Mouse (Mus musculus) spleen, embryonic (tissue): ENCODE results near the gene Rtp4.

Source experiments
- CTCF ChIA-PET: fragments of 350-600 bp; sonication (Branson Sonifier 250); formaldehyde crosslinking; loops from one replicate; lab custom pipeline; 2022; lab: Charles Lee

Rtp4 gene

GRCm38 (mm10) chr16:23520235-23520871 lies at the start of gene Rtp4, which contains the start of gene Masp1:
TSS of gene Rtp4 (plus strand) at chr16:23520291.
TSS of gene Masp1 (minus strand) at chr16:23520815.
- CTCF ChIA-PET, result interaction anchor here (0.6 kb wide), 2 partner anchors 117 to 1712 kb away, joined by 3 read pairs; no protein-coding TSS in a partner anchor

- CTCF ChIA-PET, result no interaction called here
Observed at GRCm38 (mm10) chr16:23471551-23471950, 48.5 kb upstream of the Rtp4 start.

- CTCF ChIA-PET, result no interaction called here
Observed at GRCm38 (mm10) chr16:23472046-23472445, 48.0 kb upstream of the Rtp4 start.

GRCm38 (mm10) chr16:23475651-23476050 lies 44.4 kb upstream of the Rtp4 start:
- CTCF ChIA-PET, result no interaction called here

GRCm38 (mm10) chr16:23476598-23476997 lies 43.5 kb upstream of the Rtp4 start:
- CTCF ChIA-PET, result no interaction called here

GRCm38 (mm10) chr16:23479872-23480603 lies 40.1 kb upstream of the Rtp4 start:
- CTCF ChIA-PET, result no interaction called here

- CTCF ChIA-PET, result no interaction called here
Observed at GRCm38 (mm10) chr16:23482218-23482617, 37.9 kb upstream of the Rtp4 start.

- CTCF ChIA-PET, result no interaction called here
Observed at GRCm38 (mm10) chr16:23482846-23483245, 37.2 kb upstream of the Rtp4 start.

- CTCF ChIA-PET, result no interaction called here
Observed at GRCm38 (mm10) chr16:23483292-23483691, 36.8 kb upstream of the Rtp4 start.

GRCm38 (mm10) chr16:23492783-23493182 lies 27.3 kb upstream of the Rtp4 start:
- CTCF ChIA-PET, result no interaction called here

GRCm38 (mm10) chr16:23496245-23496924 lies 23.7 kb upstream of the Rtp4 start:
- CTCF ChIA-PET, result no interaction called here

- CTCF ChIA-PET, result no interaction called here
Observed at GRCm38 (mm10) chr16:23497440-23497839, 22.7 kb upstream of the Rtp4 start.

GRCm38 (mm10) chr16:23497881-23498280 lies 22.2 kb upstream of the Rtp4 start:
- CTCF ChIA-PET, result no interaction called here

- CTCF ChIA-PET, result no interaction called here
Observed at GRCm38 (mm10) chr16:23498691-23499131, 21.4 kb upstream of the Rtp4 start.

GRCm38 (mm10) chr16:23500558-23500957 lies 19.5 kb upstream of the Rtp4 start:
- CTCF ChIA-PET, result no interaction called here

- CTCF ChIA-PET, result no interaction called here
Observed at GRCm38 (mm10) chr16:23501288-23501687, 18.8 kb upstream of the Rtp4 start.

GRCm38 (mm10) chr16:23502478-23502877 lies 17.6 kb upstream of the Rtp4 start:
- CTCF ChIA-PET, result no interaction called here

- CTCF ChIA-PET, result interaction anchor here (0.9 kb wide), 1 partner anchor 12 kb away, joined by 3 read pairs; no protein-coding TSS in a partner anchor
Observed at GRCm38 (mm10) chr16:23503351-23503750, 16.7 kb upstream of the Rtp4 start.

GRCm38 (mm10) chr16:23504320-23504744 lies 15.8 kb upstream of the Rtp4 start:
- CTCF ChIA-PET, result no interaction called here

GRCm38 (mm10) chr16:23505904-23506687 lies 14.0 kb upstream of the Rtp4 start:
- CTCF ChIA-PET, result no interaction called here

- CTCF ChIA-PET, result no interaction called here
Observed at GRCm38 (mm10) chr16:23511166-23511935, 8.7 kb upstream of the Rtp4 start.
